Mouse (Mus musculus): ENCODE data around the gene Fbxw9. TPM values are rescaled to one million over a fixed set of nuclear protein-coding genes. Genes with fewer than 3 reads are reported as not detected.
A peak's percentile ranks its signal among the peaks of the same experiment; 100 is the strongest.

Fbxw9 gene
- total and polyA plus RNA-seq, 3 experiments, result 7.3 to 21.9 (median 11.7) TPM

GRCm38 (mm10) chr8:85035165-85035727, 24.6 kb upstream of the Fbxw9 start:
- Histone ChIP-seq H3K4me2 (ENCODE audit: insufficient read depth, low read depth, poor library complexity, severe bottlenecking) (peak overlapping the region; percentile 93), H3K36me3 (replicated peaks in 1 of 2; ENCODE audit: control insufficient read depth in 1 of 2, insufficient read depth in 1 of 2, low read length in 1 of 2) (peaks cover 27 to 44% of the 10 kb centered on the region in 2 experiments), H3K4me1 (ENCODE audit: control insufficient read depth in 1 of 2, insufficient read depth in 2 of 2) (peaks cover 3 to 35% of the 10 kb centered on the region in 2 experiments; a peak in 3 of 4 replicates), H3K9me3 (replicated peaks; ENCODE audit: low read length) (no peaks in the 10 kb centered on the region), H3K27me3 (replicated peaks) (no peaks in the 10 kb centered on the region), H3K79me2 (replicated peaks; ENCODE audit: control insufficient read depth, extremely low read depth, insufficient read depth, poor library complexity, severe bottlenecking) (peaks cover 38% of the 10 kb centered on the region), H3K9ac (ENCODE audit: insufficient read depth, low read depth) (peak overlapping the region; percentile 72), H3K27ac (ENCODE audit: insufficient read depth, low read depth) (peak overlapping the region; percentile 78), H3K4me3 (replicated peaks in 1 of 3; ENCODE audit: low read depth in 2 of 3, low read length in 2 of 3, poor library complexity in 1 of 3) (peak overlapping the region; percentile 66 to 90 (median 88))
- TF ChIP-seq HCFC1 (IDR thresholded peaks at IDR 0.05; ENCODE audit: low read depth, low read length), result no peak
- no peak for TF ChIP-seq RAD21 (IDR thresholded peaks at IDR 0.05; ENCODE audit: low read depth, low read length)
- peak; percentile 85 for TF ChIP-seq MAFK (IDR thresholded peaks at IDR 0.05; ENCODE audit: insufficient replicate concordance, low read length)
- TF ChIP-seq TBP (conservative IDR thresholded peaks at IDR 0.05; ENCODE audit: low read depth, low read length), result no peak
- no peak for TF ChIP-seq UBTF (IDR thresholded peaks at IDR 0.05; ENCODE audit: low read depth, low read length)
- TF ChIP-seq ZKSCAN1 (IDR thresholded peaks at IDR 0.05; ENCODE audit: borderline replicate concordance, low read depth, low read length), result no peak
- no peak for TF ChIP-seq ELF1 (IDR thresholded peaks at IDR 0.05; ENCODE audit: low read depth, low read length)
- TF ChIP-seq MXI1 (IDR thresholded peaks at IDR 0.05; ENCODE audit: low read depth, low read length), result no peak
- no peak for TF ChIP-seq BHLHE40 (IDR thresholded peaks at IDR 0.05; ENCODE audit: low read depth, low read length)
- TF ChIP-seq SIN3A (IDR thresholded peaks at IDR 0.05; ENCODE audit: low read length), result no peak
- TF ChIP-seq GABPA (IDR thresholded peaks at IDR 0.05; ENCODE audit: insufficient replicate concordance, low read depth, low read length), result no peak
- TF ChIP-seq ZMIZ1 (IDR thresholded peaks at IDR 0.05; ENCODE audit: low read depth, low read length), result no peak
- peak; percentile 36; the same call in 1 of the 2 replicates for TF ChIP-seq CHD2 (IDR thresholded peaks at IDR 0.05; ENCODE audit: low read length)
- TF ChIP-seq EP300 (IDR thresholded peaks at IDR 0.05; ENCODE audit: low read length), result 0 out of 2 replicates have a peak, but pooled peaks have one; percentile 19
- no peak for TF ChIP-seq PAX5 (IDR thresholded peaks at IDR 0.05; ENCODE audit: low read length)
- no peak for TF ChIP-seq JUN (IDR thresholded peaks at IDR 0.05; ENCODE audit: insufficient read depth, low read depth, low read length)
- peak; percentile 23; the same call in 1 of the 2 replicates for TF ChIP-seq TCF12 (IDR thresholded peaks at IDR 0.05; ENCODE audit: low read depth, low read length)
- peak; percentile 87; the same call in 1 of the 2 replicates for TF ChIP-seq POLR2AphosphoS2 (IDR thresholded peaks at IDR 0.05; ENCODE audit: low read depth, low read length)
- TF ChIP-seq CHD1 (IDR thresholded peaks at IDR 0.05; ENCODE audit: low read depth, low read length), result no peak
- no peak for TF ChIP-seq USF1 (IDR thresholded peaks at IDR 0.05; ENCODE audit: low read depth, low read length)
- dilution Hi-C loops (cut with MboI; ENCODE audit: extremely low pct_ligation_motif_present, extremely low pct_unique_long_range_greater_than_20kb, low sequenced_read_pairs) (no loop called here), in situ Hi-C loops (cut with MboI; ENCODE audit: low pct_ligation_motif_present, low pct_unique_long_range_greater_than_20kb, low sequenced_read_pairs) (no loop called here)
- DNase-seq (ENCODE audit: extremely low read depth), result no peak

Measured in CH12.LX (cell line).